Mouse (Mus musculus) inflammation-experienced regulatory T-cells, adult 16 weeks (primary cell): ENCODE measurements around the gene Sh3bp4. TPM values are rescaled to one million over a fixed set of nuclear protein-coding genes. Genes with fewer than 3 reads are reported as not detected.

Source experiments
- polyA plus RNA-seq: library from polyadenylated mRNA; unstranded; fragments of 100-300 nt; shearing (Covaris generic); gene quantifications from one replicate; pipeline ENCODE4 v1.2.1, GENCODE M21; 2017

The Sh3bp4 gene
- polyA plus RNA-seq, result 1.9 TPM

DNA sequence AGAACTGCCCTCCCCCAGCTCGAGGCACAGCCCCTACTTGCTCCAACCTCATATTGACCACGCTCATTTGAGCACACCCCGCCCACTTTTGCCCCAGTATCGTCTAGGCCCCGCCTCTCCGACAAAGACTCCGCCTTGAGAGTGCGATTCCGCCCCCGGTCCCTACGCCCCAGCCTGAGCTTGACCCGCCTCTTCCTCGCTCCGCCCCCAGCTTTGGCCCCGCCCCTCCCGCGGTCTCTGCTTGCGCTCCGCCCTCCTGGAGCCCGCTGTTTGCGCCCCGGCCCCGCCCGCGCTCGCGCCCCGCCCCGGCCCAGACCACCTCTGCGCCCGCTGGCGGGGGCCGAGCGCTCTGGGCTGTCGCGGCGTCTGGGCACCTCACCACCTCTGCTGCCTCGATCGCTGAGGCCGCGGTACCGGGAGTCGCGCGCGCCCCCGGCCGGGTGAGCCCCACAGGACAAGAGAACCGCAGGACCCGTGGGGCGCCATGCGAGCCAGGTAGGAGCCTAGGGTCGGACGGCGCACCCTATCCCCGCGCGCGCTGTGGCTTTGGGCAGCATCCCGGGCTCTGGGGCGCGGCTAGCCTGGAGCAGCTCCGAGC lies at the start of gene Sh3bp4:
Gene Sh3bp4, plus strand, starts transcription at position 313 of the 598 bp plus-strand sequence.

